Mouse (Mus musculus) right cerebral cortex, postnatal 14 days (tissue): ENCODE results near the gene Osbp.

Experiments used
- DNase-seq: peaks from one replicate; pipeline ENCODE4 v3.0.0; 2022

Osbp gene

DNA sequence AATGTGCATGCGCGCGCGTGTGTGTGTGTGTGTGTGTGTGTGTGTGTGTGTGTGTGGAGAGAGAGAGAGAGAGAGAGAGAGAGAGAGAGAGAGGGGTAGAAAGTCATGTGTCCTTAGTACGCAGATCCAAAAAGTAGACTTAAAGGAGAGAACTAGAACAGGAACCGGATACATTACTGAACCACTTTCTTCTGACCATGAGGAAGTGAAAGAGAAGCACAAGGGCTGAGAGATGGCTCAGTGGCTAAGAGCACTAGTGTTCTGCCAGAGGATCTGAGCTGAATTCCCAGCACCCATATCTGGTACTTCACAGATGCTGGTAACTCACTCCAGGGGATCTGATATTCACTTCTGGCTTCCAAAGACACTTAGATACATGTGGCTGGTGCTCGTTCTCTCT is 23.6 kb downstream of the Osbp start:
- DNase-seq: no peak

DNA sequence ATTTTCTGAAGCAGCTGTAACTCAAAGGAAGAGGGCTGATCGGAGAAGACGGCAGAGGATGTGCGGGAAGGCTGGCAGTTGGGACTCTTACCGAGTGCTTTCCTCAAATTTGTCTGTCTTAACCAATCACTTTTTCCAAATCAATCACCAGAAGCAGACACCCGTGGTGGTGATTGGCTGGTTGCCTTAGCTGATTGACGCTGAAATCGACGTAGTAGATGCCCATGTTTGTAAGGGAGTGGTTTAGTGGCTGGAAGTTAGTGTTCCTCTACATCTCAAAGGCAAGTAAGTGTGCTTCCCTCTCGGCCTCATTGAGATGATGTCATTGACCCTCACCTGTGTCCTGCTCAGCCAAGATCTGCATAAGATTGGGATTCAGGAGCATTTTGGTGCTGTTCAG is 26.3 kb downstream of the Osbp start:
- no peak for DNase-seq

DNA sequence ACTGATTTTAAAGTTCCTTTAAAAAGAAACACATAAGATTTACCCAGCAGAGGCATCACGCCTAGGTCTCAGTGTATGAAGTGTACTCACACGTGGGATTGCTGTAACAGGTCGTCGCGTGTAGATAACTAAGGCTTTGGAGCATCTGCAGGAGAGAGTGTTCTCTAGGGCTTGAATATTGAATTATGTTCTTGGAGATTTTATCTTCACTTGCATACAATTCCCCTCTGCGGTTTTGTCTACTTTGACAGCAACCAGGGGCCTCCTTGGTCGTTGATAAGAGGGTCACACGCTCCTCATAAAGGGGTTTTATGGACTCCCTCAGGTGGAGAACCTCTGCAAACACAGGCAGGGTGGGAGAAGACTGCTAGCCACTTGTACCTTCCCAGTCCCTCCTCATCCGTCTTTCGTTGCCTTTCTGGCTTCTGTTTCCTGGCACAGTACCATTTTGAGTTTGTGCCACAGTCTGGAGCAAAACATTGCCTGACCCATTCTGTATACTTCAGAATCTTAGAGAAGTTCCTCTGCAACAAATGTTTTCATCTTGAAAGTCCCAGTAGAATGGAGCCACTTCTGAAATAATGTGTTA is 26.8 kb downstream of the Osbp start:
- DNase-seq: no peak

DNA sequence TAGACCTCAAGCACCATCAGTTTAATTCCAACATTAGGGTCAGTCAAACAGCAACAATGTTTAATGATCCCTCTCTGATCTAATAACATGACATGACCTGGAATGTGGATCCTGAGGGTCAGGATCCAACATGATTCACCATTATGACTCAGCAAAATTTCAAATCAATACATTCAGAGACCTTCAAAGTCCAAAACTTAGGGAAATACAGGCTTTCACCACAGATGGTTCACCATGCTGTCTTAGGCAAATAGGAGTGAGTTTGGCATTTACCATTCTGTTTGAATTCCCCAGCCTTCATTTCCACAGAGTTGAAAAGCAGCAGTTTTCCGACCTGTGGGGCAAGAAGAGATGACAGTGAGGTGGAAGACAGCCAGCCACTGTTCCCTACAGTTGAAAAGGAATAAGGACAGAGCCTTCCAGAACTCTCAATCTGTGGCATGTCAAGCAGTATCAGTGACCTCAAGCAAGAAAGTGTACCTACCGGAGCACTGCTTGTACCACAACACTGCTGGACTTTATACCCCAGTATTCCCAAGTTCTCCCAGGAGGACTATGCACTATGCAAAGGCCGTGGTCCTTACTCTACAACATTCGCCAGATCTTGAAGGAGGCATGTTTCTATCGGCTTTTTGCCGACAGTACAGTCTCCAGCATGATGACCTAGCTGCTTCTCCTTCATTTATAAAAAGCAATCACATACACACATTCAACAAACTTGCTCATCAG is 29.1 kb downstream of the Osbp start:
- no peak for DNase-seq

DNA sequence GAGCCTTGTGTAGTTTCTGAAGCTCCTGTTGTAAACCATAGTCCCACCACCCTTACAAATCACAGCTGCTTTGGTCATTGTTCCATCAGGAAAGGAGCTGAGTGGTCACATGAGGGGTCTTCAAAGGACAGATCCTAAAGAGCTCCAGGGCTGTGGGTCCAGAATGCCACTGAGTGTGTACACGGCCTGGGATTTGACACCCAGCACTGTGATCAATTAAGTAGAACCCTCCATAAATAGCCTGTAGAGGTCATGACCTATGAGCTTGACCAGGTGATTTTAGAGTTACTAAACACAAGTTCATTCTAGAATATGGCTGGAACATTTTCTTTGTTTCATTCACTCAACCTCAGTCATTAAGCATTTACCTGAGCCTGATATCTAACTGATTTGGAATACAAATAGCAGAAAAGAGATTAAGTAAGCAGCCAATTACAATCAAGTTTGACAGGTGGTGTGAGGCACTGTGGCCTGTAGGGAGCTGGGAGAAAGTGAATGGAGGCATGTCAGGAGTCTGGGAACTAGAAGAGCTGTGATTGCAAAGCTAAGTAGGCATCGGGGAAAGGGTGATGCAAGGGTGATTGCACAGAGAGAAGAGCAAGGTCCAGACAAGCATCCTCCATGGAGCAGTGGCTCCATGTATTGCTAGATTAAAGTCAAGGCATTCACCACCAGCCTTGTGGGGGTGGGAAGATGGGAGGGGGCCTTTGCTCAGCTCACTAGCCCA is 30.1 kb downstream of the Osbp start:
- no peak for DNase-seq

DNA sequence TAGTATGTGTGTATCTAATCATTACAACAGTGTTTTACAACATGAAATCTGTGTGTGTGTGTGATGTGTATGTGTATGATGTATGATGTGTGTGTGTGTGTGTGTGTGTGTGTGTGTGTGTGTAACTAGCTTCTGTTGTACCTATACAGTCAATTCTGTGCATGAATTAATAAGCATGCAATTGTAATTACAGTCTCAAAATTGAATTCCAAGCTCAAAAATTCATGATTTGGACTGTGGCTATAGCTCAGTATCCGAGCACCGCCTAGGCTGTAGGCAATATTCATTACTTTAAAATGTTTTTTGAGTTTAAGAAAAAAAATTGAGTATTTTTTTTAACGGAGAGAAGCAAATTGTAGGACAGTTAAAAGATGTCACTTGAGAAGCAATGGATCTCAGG is 35.9 kb downstream of the Osbp start:
- no peak for DNase-seq

DNA sequence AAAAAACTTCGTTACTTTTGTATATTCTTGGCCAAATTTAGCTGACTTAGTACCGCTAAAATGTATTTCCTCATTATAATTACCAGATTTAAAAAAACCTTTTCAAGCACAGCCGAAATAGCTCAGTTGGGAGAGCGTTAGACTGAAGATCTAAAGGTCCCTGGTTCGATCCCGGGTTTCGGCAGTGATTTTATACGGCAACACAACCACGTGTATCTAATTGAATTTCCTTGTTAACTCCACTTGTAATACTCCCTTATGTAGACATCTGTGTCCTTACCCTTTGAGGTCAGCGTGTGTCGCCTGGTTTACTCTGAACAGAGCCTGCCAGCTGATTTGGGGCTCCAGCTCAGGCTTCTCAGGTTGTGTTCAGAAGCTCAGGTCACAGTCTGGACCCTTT is 36.4 kb downstream of the Osbp start:
- peak; percentile 53 for DNase-seq

DNA sequence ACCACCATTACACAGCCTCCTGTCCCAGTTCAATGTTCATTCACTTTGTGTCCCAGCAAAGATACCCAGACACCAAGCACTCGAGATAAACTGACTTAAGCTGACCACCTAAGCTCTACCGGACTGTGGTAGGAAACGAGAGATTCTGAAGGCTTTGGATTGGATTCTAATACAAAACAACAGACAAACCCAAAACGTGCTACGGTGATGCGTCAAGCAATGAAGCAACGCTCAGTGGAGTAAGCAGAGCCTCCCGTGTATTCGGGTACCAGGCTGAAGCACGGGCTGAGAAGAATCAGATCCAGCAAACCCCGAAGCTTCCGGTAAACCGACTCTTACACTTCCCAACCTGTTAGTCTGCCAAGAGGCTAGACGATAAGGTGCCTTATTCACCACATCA is 37.0 kb downstream of the Osbp start:
- DNase-seq: no peak

DNA sequence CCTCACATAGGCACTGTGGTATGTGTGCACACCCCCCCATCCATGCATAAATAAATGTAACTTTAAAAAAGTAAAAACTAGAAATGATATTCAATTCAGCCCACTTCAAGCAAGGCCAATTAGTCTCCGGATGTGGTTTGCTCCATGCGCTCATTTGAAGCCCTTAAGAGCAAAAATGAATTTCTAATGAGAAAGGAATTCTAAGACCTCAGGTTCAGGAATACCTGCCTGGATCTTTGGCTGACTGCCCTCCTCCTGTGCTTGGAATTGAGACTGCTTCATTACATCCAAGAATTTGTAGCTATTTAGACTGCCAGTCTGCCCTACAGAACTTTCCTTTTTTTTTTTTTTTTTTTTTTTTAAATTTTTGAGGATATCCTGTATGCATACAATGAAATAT is 37.8 kb downstream of the Osbp start:
- DNase-seq: no peak

DNA sequence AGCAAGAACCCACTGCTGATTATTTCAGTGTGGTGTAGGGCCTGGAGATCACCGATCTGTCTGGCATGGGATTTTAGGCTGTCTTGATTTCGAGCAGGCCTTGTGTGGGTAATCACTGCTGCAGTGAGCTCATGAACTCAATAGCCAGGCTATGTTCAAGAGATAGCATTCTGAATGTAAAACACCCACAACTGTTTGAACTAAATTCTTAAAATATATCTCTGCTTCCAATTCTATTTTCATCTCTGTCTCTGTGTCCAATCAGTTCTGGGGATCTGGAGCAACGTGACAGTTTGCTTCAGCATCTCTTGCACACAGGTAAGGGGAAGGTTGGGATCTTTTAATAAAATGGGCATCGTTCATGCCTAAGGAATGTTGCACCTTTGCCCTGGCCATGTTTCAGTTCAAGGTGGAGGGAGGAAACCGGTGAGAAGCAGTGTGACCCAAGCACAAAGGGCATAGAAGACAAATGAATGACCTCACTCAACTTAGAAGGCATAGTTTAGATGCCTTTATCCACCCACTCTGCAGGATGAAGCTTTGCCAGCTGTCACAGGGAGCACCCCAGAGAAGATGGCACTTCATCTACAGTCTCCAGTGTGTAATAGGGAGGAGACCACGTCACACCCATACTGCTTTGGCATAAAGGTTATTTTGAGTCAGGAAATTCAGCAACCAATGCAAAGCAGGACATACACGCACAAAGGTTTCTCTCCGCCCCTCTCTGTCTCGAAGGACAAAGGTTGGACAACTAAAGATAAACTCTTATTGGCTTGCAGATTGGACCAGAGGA is 38.7 kb downstream of the Osbp start:
- DNase-seq: no peak

DNA sequence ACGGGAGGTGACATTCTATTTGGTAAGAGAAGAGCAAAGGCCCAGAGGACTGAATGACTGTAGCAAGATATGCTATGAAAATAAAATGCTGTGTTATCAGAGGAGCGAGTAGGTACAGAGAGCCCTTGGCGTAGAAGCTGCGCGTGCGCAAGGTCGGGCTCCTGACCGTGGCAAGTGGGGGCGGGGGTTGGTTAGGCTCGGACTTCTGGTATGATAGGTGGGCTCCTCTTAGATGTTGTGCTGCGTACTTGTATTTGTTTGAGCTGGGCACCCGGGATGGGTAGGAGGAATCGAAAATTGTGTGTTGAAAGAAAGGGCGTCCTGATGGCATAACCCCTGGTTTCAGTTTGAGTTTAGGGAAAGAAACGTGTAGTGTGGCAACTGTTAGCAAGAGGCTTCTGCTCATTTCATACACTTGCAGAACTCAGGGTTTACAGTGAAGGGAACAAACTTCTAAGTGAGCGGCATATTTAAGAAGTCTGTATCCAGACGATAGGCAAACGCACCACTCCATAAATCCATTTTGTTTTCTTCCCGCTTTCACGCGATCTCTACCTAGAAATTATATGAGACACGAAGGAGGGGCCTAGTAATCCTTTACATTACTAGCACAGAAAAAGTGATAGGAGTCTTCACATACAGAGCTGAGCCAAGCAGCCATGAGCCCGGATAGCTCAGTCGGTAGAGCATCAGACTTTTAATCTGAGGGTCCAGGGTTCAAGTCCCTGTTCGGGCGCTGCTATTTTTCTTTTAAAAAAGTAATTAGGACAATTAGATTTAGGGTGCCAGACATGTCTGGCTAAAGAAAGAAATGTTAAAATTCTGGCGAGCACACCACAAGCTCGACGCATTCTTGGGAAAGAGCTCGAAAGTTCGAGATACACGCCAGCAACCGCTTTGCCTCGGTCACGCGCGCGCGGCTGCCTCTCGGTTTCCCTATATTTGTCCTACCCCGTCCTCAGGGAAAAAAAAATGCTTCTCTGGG is 39.9 kb downstream of the Osbp start:
- DNase-seq: peak; percentile 69

DNA sequence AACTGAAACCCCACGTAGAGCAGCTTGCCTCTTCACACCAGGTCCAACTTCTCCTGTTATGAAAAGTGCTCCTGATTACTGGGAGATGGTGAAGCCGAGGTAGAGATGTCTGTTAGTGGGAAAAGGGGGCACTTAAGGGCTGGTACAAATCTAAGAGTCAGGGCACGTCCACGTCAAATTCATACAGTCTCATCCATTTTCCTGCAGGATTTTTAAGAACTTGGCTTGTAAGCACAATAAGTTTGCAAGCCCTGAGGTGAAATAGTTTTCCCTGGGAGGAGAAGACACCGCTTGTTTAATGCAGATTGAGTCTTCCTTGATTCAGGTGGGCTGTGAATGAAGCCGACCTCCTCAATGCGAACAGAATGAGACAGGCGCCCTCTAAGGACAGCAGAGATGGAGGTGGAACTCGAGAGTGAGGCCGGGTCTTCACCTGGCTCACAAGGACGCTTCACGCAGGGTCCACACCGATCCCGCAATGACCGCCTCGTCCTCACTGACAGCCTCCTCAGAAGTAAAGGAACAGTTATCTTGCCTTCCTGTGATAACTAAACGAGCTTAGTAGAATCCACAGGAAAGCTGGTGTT is 40.7 kb downstream of the Osbp start:
- no peak for DNase-seq

DNA sequence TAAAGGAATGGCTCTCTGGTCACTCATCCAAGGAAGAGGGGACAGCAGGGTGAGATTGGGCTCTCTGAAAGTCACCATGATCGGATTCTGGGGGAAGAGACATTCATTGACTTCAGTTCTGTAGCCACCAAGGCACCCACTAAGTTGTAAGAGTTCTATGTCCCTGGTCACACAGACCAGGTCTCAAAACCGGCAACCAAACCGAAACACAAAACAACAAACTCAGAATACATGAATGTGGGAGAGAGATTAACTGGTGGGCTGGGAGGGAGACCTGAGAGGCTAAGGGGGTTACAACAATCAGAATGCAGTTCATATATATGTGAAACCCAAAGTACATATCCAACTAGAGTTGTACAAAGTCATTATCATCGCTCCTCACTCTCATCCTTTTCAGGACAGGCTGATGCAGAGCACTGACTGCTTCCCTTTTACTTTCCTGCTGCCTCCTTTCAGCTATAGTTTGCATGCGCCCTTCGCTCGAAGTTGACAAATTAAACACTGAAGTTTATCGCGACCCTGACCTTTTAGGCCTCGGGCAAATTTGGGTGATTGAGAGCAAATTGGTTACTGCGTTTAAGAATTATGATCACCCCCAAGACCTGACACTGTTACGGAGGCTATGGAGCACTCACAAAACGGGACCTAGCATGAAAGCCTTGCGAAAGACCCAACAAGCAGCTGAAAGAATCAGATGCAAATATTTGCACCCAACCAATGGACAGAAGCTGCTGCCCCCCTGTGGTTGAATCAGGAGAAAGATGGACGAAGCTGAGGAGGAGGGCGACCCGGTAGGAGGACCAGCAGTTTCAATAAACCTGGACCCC is 41.6 kb downstream of the Osbp start:
- DNase-seq: no peak

DNA sequence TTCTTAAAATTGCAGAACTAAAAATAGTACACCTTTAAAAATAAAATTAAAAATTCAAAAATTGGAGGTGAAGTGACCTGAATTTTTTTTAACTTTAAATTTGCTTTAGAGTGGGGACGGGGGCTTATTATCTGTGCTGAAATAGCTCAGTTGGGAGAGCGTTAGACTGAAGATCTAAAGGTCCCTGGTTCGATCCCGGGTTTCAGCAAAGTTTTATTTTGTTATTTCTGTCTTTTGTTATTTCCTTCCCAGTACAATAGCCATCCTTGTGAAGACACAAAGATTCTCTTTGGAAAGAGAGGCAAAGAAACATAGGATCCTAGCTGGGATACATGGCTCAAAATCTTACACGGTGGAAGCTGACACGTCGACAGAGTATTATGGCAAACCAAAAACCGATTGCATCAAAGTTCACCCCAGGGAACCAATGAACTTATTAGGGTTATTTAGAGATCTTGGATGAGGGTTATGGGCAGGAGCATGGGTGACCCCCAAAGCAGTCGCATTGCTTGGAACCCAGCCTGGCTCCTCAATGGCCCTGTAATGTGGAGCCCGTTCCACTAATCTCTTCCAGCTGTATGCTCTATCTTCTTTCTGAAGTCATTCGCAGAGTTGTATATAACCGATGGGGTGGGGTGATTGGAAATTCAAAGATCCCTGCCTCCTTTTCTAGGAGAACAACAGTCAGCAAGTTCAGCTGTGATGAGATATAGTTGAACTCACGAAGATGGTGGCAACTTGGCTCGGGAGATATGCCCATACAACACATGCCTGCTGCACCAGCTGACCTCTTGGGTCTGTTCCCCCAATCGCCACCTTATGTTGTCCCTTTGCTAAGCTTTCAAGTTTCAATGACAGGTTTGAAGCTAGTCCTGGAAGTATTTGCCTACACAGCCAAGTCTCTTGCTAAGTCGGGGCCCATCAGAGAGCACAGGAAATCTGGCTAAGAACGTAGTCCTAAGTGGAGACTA is 43.0 kb downstream of the Osbp start:
- DNase-seq: no peak

DNA sequence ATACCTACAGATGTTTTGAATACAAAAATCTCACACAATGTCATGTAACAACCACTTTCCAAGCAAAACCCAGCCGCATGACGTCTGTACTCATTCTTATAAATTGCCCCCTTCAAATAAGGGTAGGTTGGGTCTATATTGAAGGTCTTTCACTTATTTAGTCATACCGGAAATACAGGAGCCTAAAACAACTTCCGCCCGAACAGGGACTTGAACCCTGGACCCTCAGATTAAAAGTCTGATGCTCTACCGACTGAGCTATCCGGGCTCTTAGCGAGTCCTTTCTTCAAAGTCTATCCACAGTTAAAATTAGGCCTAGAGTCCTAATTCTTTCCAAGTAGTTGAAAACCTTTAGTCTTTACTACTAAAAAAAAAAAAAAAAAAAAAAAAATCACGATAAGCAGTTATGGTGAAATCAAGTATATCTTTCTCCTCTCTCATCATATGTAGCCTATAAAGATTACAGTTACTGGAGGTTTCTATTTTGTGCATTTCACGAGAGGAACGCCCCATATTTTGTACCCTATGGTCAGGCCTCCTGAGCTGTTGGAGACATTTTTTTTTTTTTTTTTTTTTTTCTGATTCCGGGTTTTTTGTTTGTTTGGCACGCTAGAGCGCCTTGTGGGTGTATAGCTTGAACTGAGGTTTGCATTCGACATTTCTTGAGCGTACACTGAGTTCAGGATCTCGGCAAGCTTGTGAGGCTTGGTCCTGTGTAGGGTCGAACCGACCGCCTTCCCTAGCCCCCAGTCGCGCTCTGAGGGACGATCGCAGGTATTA is 44.0 kb downstream of the Osbp start:
- no peak for DNase-seq

DNA sequence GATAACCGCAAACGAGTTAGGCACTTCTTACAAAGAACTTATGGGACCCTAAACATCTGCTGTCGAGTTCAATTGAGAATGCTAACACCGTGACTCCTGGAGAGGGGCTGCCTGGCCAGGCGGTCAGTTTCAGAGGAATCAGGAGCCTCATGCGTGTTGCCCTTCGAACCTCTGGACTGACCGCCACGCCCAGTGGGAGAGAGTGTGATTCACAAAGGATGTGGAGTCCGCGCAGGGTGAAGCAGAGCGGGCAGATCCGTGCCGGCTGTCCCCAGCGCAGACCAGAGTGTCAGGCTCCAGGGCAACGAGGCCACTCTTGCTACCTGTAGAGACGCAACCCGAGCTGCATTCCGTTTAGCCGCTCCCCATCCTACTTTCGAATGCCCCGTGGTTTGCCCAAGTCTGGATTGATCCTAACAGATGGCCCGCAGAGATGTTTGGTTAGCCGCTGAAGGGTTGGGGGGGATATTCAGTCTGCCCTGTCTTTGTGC is 44.6 kb downstream of the Osbp start:
- peak; percentile 40 for DNase-seq

DNA sequence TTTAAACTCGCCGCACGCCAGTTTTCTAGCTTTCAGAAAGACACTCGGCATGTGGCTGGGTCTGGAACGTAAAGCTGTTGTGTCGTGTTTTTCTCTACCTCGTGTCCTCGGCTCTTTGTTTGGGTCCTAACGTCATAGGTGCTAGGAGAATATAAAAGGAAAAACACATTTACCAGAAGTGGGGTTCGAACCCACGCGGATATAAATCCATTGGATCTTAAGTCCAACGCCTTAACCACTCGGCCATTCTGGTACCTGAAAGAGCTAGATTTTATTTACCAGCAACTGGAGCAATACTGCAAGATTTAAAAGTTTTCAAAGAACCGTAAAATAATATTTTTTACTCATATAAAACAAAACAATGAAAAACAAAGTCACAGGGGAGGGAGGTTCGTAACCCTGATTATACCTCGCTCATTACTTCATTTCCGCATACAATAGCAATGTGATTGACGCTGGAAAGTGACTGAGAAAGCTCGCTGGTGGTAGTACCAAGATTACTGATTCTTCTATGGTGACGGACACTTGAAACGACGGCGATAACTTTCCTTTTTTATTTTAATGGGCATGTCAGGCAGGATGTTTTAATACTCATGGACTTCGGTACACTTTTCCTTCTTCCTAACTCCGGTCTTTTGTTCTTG is 45.3 kb downstream of the Osbp start:
- peak; percentile 67 for DNase-seq
